Mouse (Mus musculus) adrenal gland, adult 18-20 months (tissue): ENCODE measurements around the gene Msh5. TPM values are rescaled to one million over a fixed set of nuclear protein-coding genes. Genes with fewer than 3 reads are reported as not detected.
"Not testable (repeated sequence)": the region's sequence is repeated elsewhere in the genome, so short reads cannot be mapped to it uniquely, and the experiment has no call there.

Source experiments
- DNase-seq, 2 experiments: peaks; one replicate each; pipeline ENCODE4 v3.0.0; 2021 to 2022; ENCODE audit warnings: low spot score in 2 of 2
- total RNA-seq, 2 experiments: library from RNA; stranded (reverse); gene quantifications; 1 replicate in 1 of 2; 2 replicates in 1 of 2; pipeline ENCODE4 v1.2.3; 2021

Gene Msh5
- total RNA-seq, 2 experiments from 2014 or later = 1.1 to 1.3 TPM

GRCm38 (mm10) chr17:35003022-35003838 is 43.3 kb downstream of the Msh5 start:
- no peak for DNase-seq

DNA sequence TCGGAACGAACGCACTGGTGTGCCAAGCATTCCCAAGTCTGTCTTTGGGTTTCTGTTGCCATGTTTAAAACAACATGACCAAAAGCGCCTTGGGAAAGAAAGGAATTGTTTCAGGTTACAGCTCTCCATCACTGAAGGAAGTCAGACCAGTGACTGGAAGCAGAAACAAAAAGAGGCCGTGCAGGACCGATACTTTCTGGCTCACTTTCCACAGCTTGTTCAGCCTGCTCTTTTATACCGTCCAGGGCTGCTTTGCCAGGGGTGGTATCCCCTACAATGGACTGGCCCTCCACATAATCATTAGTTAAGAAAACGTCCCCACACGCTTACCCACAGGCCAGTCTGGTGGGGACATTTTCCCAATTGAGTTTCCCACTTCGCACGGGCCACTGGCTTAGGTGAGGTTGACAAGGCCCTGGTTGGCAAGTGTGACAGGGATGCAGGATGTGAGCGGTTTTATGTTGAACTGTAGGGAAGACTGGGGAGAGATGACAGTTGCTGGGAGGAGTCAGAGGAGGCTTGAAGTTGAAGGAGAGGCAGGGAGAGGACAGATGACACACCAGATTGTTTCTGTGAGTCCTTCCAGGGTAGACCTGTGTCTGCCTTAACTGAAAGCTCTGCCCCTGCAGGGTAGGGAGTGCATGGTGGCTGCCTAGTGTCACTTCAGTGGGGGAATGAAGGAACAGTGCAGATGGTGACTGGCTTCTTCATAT is 44.2 kb downstream of the Msh5 start:
- DNase-seq = no peak

DNA sequence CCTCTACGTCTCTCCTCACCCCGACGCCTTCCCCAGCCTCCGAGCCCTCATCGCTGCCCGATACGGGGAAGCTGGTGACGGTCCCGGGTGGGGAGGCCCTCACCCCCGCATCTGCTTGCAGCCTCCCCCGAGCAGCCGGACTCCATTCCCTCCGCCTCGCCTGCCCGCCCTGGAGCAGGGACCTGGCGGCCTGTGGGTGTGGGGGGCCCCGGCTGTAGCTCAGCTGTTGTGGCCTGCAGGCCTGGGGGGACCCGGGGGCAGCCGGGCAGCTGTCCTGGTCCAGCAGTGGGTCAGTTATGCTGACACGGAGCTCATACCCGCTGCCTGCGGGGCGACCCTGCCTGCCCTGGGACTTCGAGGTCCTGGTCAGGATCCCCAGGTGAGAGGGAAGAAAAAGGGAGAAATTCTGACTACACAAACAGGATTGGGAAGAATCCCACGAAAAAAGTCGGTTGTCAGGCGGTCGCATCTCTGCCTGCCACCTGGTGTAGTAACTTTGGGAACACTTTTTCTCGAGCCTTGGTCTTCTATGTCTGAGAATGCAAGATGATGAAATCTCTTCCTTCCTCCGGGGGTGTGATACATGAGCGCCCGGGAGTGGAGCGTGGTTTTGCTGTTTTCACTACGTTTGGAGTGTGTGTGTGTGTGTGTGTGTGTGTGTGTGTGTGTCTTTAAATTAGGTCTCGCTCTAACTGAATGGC is 44.9 kb downstream of the Msh5 start:
- DNase-seq = peak in 1 of 2 experiments; percentile 43

DNA sequence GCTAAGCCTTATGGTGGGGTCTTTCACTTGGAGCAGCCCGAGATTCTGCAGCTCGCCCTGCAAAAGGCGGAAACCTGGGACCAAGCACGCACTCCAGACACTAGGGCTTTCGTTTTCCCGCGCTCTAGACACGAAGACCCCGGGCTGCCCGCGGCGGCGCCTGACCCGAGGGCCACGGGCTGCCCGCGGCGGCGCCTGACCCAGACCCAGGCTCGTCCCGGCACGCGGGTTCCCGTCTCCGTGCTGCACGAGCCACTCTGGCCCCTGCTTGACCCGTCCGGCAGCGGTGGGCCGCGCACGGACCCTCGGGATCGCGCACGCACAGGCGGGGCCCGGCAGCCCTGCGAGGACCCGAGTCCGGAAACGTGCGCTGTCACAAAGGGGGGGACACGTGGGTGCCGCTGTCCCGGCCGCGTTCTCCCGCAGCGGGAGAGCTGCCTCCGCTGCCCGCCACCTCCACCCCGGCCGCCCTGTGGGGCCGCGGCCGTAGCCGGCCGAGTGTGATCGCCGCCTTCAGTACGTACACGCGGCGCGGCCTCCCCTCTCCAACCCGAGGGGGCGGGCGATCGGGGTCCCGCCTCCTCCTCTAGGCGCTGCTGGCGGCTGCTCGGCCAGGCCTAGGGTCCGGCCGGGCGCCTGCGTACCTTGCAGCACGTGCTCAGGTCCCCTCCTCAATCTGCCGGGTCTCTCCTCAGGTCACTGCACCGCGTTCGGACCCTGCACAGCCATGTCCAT is 45.7 kb downstream of the Msh5 start, which contains the start of gene Vars:
Gene Vars (plus strand): TSS at position 271 of the 735 bp plus-strand sequence.
- peak; percentile 89 for DNase-seq

GRCm38 (mm10) chr17:34999871-35000716 is 46.5 kb downstream of the Msh5 start:
- DNase-seq = not testable (repeated sequence)

- no peak for DNase-seq
These were observed 47.8 kb downstream of the Msh5 start for GRCm38 (mm10) chr17:34998526-34999430.

- no peak for DNase-seq
These were observed 49.4 kb downstream of the Msh5 start for GRCm38 (mm10) chr17:34997142-34997483.

DNA sequence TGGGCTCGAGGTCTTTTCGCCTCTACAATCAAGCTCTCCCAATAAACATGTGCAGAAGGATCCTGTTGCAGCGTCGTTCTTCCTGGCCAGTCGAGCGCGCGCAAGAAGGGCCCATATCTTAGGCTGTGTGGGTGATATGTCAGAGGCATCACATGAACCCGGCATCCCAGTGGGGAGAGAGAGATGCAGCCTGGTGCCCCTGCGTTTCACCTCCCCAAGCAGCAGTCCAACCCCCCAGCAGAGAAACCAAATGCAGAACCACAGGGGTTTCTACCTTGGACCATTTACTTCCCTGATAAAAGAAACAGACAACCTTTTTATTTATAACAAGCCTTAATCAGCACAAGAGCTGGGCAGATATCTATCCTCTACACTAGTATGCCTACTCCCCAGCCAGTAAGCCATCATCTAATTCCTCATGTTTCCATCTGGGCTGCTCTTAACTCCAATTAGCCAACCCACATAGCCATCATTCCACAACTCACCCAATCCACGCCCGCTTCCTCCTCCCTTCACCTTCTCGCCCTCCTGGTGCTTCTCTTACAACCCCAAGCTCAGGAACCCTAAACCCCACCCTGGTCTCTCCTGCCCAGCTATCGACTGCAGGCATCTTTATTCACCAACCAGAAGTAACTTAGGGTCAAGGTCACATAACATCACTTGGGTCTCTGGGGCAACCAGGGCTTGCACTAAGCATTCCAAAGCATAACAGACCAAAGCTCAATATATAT is 50.0 kb downstream of the Msh5 start:
- DNase-seq = no peak

- not testable (repeated sequence) for DNase-seq
These were observed 50.6 kb downstream of the Msh5 start for GRCm38 (mm10) chr17:34995927-34996326.

DNA sequence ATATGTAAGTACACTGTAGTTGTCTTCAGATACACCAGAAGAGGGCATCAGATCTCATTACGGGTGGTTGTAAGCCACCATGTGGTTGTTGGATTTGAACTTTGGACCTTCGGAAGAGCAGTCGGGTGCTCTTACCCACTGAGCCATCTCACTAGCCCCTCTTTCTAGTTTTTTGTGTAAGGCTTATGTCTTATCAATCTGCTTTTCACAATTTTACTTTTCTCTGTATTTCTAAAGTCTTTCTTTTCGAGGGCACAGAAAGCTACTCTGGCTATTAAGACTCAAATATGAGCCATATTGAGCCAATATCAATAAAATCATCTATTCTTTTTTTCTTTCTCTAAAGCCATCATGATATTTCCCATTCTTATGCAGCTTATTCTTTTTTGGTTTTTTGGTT is 51.4 kb downstream of the Msh5 start:
- DNase-seq = not testable (repeated sequence)

- DNase-seq = no peak
These were observed 51.8 kb downstream of the Msh5 start for GRCm38 (mm10) chr17:34994751-34995150.

DNA sequence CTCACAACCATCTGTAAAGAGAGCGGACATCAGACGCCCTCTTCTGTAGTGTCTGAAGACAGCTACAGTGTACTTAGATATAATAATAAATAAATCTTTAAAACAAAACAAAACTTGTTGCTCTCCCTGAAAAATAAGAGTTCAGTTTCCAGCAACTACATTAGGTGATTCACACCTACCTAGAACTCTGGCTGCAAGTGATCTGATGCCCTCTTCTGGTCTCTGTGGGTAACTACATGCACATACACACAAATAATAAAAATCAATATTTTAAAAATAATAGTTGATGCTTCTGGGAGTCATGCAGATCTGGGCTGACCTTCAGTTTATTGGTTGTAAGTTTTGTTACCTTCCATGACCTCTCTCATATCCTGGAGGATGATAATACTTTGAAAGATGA is 62.3 kb downstream of the Msh5 start:
- DNase-seq = no peak

- no peak for DNase-seq
These were observed 64.2 kb downstream of the Msh5 start for GRCm38 (mm10) chr17:34982328-34982727.

- DNase-seq = peak; percentile 84 to 90
These were observed 64.8 kb downstream of the Msh5 start, which contains the start of gene Lsm2 for GRCm38 (mm10) chr17:34981690-34982180. TSS of gene Lsm2 (plus strand) at chr17:34981862.

DNA sequence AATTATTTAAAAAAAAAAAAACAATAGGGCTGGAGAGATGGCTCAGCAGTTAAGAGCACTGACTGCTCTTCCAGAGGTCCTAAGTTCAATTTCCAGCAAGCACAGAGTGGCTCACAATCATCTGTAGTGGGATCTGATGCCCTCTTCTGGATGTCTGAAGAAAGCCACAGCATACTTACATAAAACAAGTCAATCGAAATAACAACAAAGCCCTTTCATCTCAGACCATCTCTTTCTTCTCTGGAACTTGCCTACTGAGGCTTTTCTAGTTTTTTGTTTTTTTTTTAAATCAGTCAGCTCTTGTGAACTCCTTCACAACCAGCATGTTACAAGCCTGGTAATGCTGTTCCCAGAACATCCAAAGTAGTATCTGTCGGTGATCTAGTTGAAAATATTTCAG is 65.9 kb downstream of the Msh5 start:
- DNase-seq = no peak

DNA sequence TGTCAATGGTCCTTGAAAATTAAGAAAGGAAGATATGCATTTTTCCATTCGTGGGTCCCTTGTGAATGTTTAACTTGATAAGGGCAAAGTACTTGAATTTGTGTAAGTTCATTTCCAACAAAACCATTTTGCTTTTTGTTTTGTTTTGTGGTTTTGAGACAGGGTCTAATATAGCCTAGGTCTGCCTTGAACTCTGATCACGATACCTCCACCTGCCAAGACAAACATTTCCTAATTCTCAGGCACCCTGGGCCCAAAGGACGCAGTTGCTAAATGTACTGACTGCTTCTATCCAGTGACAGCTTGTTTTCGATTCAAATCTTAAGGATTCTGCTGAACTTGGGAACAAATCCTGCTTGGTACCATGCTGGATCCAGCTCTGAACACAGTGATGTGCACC is 66.9 kb downstream of the Msh5 start:
- DNase-seq = no peak
